Mouse (Mus musculus): ENCODE data around the gene Hace1. TPM values are rescaled to one million over a fixed set of nuclear protein-coding genes. Genes with fewer than 3 reads are reported as not detected.

The Hace1 gene
- total and polyA plus RNA-seq, 3 experiments, result 6.8 to 21.1 (median 11.4) TPM

- in situ Hi-C loops (cut with MboI; ENCODE audit: low pct_ligation_motif_present, low pct_unique_long_range_greater_than_20kb, low sequenced_read_pairs), result loop anchor here (25.0 kb wide), 2 partner anchors 250 to 275 kb away; no protein-coding TSS in a partner anchor
Measured at GRCm38 (mm10) chr10:45662015-45662414, 84.4 kb downstream of the Hace1 start.

GRCm38 (mm10) chr10:45668266-45668665, 90.6 kb downstream of the Hace1 start:
- H3K9me3 ChIP-seq (replicated peaks; ENCODE audit: low read length), result no peaks in the 10 kb centered on the region
- H3K36me3 ChIP-seq (replicated peaks in 1 of 2; ENCODE audit: control insufficient read depth in 1 of 2, insufficient read depth in 1 of 2, low read length in 1 of 2), result peaks cover 0 to 13% of the 10 kb centered on the region in 2 experiments
- no peak for DNase-seq (ENCODE audit: extremely low read depth)
- no peak overlapping the region for H3K9ac ChIP-seq (ENCODE audit: insufficient read depth, low read depth)
- dilution Hi-C loops (cut with MboI; ENCODE audit: extremely low pct_ligation_motif_present, extremely low pct_unique_long_range_greater_than_20kb, low sequenced_read_pairs), result no loop called here
- no peak overlapping the region for H3K27ac ChIP-seq (ENCODE audit: insufficient read depth, low read depth)
- in situ Hi-C loops (cut with MboI; ENCODE audit: low pct_ligation_motif_present, low pct_unique_long_range_greater_than_20kb, low sequenced_read_pairs), result loop anchor here (25.0 kb wide), 2 partner anchors 244 to 281 kb away; no protein-coding TSS in a partner anchor
- TF ChIP-seq JUND (conservative IDR thresholded peaks at IDR 0.05; ENCODE audit: low read depth, low read length) (no peak), ETS1 (conservative IDR thresholded peaks at IDR 0.05; ENCODE audit: low read depth, low read length) (no peak), UBTF (IDR thresholded peaks at IDR 0.05; ENCODE audit: low read depth, low read length) (no peak), MYC (IDR thresholded peaks at IDR 0.05; ENCODE audit: low read depth, low read length) (no peak), KAT2A (IDR thresholded peaks at IDR 0.05; ENCODE audit: insufficient replicate concordance, low read length) (no peak), RAD21 (IDR thresholded peaks at IDR 0.05; ENCODE audit: low read depth, low read length) (no peak), TBP (conservative IDR thresholded peaks at IDR 0.05; ENCODE audit: low read depth, low read length) (no peak), RCOR1 (conservative IDR thresholded peaks at IDR 0.05; ENCODE audit: low read depth, low read length) (no peak), CHD2 (IDR thresholded peaks at IDR 0.05; ENCODE audit: low read length) (no peak), POLR2A (IDR thresholded peaks at IDR 0.05; ENCODE audit: low read depth, low read length) (no peak), EP300 (IDR thresholded peaks at IDR 0.05; ENCODE audit: low read length) (no peak), ZKSCAN1 (IDR thresholded peaks at IDR 0.05; ENCODE audit: borderline replicate concordance, low read depth, low read length) (no peak), MEF2A (IDR thresholded peaks at IDR 0.05; ENCODE audit: borderline replicate concordance, low read depth, low read length) (no peak), PAX5 (IDR thresholded peaks at IDR 0.05; ENCODE audit: low read length) (no peak), CTCF (conservative IDR thresholded peaks at IDR 0.05 in 1 of 2, IDR thresholded peaks at IDR 0.05 in 1 of 2; ENCODE audit: low read depth in 2 of 2, low read length in 2 of 2) (no peak), SMC3 (IDR thresholded peaks at IDR 0.05; ENCODE audit: low read depth, low read length) (no peak), E2F4 (IDR thresholded peaks at IDR 0.05; ENCODE audit: insufficient replicate concordance, low read depth, low read length) (no peak)
- no peaks in the 10 kb centered on the region for H3K4me1 ChIP-seq (ENCODE audit: control insufficient read depth in 1 of 2, insufficient read depth in 2 of 2)
- no peaks in the 10 kb centered on the region for H3K27me3 ChIP-seq (replicated peaks)
- H3K4me2 ChIP-seq (ENCODE audit: insufficient read depth, low read depth, poor library complexity, severe bottlenecking), result no peak overlapping the region
- H3K79me2 ChIP-seq (replicated peaks; ENCODE audit: control insufficient read depth, extremely low read depth, insufficient read depth, poor library complexity, severe bottlenecking), result no peaks in the 10 kb centered on the region
- no peak overlapping the region for H3K4me3 ChIP-seq (replicated peaks in 1 of 3; ENCODE audit: low read depth in 2 of 3, low read length in 2 of 3, poor library complexity in 1 of 3)

More at GRCm38 (mm10) chr10:45662015-45662414, 84.4 kb downstream of the Hace1 start:
- no peak overlapping the region for H3K27ac ChIP-seq (ENCODE audit: insufficient read depth, low read depth)
- TF ChIP-seq ELF1 (IDR thresholded peaks at IDR 0.05; ENCODE audit: low read depth, low read length) (no peak), HCFC1 (IDR thresholded peaks at IDR 0.05; ENCODE audit: low read depth, low read length) (no peak), IRF4 (IDR thresholded peaks at IDR 0.05; ENCODE audit: low read depth, low read length) (no peak), JUND (conservative IDR thresholded peaks at IDR 0.05; ENCODE audit: low read depth, low read length) (no peak), PAX5 (IDR thresholded peaks at IDR 0.05; ENCODE audit: low read length) (no peak), UBTF (IDR thresholded peaks at IDR 0.05; ENCODE audit: low read depth, low read length) (no peak), ZMIZ1 (IDR thresholded peaks at IDR 0.05; ENCODE audit: low read depth, low read length) (no peak), CHD1 (IDR thresholded peaks at IDR 0.05; ENCODE audit: low read depth, low read length) (no peak), ZC3H11A (IDR thresholded peaks at IDR 0.05; ENCODE audit: low read depth, low read length) (no peak), TBP (conservative IDR thresholded peaks at IDR 0.05; ENCODE audit: low read depth, low read length) (no peak)
- no peaks in the 10 kb centered on the region for H3K79me2 ChIP-seq (replicated peaks; ENCODE audit: control insufficient read depth, extremely low read depth, insufficient read depth, poor library complexity, severe bottlenecking)
- peaks cover 0 to 3% of the 10 kb centered on the region in 2 experiments for H3K36me3 ChIP-seq (replicated peaks in 1 of 2; ENCODE audit: control insufficient read depth in 1 of 2, insufficient read depth in 1 of 2, low read length in 1 of 2)
- H3K4me3 ChIP-seq (replicated peaks in 1 of 3; ENCODE audit: low read depth in 2 of 3, low read length in 2 of 3, poor library complexity in 1 of 3), result no peak overlapping the region
- no peaks in the 10 kb centered on the region for H3K9me3 ChIP-seq (replicated peaks; ENCODE audit: low read length)
- no peak overlapping the region for H3K9ac ChIP-seq (ENCODE audit: insufficient read depth, low read depth)
- no peak for DNase-seq (ENCODE audit: extremely low read depth)
- H3K4me1 ChIP-seq (ENCODE audit: control insufficient read depth in 1 of 2, insufficient read depth in 2 of 2), result no peaks in the 10 kb centered on the region
- no peak overlapping the region for H3K4me2 ChIP-seq (ENCODE audit: insufficient read depth, low read depth, poor library complexity, severe bottlenecking)
- dilution Hi-C loops (cut with MboI; ENCODE audit: extremely low pct_ligation_motif_present, extremely low pct_unique_long_range_greater_than_20kb, low sequenced_read_pairs), result no loop called here
- no peaks in the 10 kb centered on the region for H3K27me3 ChIP-seq (replicated peaks)

Measured in CH12.LX (cell line).